Mouse (Mus musculus) neutrophil, adult 5-6 weeks (primary cell): ENCODE measurements around the gene Ifitm10. TPM values are rescaled to one million over a fixed set of nuclear protein-coding genes. Genes with fewer than 3 reads are reported as not detected.
"Not testable (repeated sequence)": the region's sequence is repeated elsewhere in the genome, so short reads cannot be mapped to it uniquely, and the experiment has no call there.

ENCODE experiments used
- ATAC-seq: fragments of 151-379, 151-347 bp; 2 replicates; pipeline ENCODE4 v1.8.0; 2017; ENCODE audit warnings: mild to moderate bottlenecking, moderate TSS enrichment; ENCODE audit not compliant: insufficient number of reproducible peaks, poor library complexity, low FRiP score, severe bottlenecking; ENCODE audit errors: extremely low read depth
- total RNA-seq: library from RNA; stranded (forward); fragments of 200-1000 nt; gene quantifications from 2 replicates; pipeline ENCODE4 v1.2.3, GENCODE M21; 2017

Gene Ifitm10
- total RNA-seq, 1 experiment from 2014 or later, result 0.81 TPM

- ATAC-seq, result not testable (repeated sequence)
Measured at GRCm38 (mm10) chr7:142332741-142333140, 40.8 kb downstream of the Ifitm10 start.

GRCm38 (mm10) chr7:142331281-142331680 lies 42.3 kb downstream of the Ifitm10 start:
- ATAC-seq, result no peak

- no peak for ATAC-seq
Measured at GRCm38 (mm10) chr7:142330271-142330724, 43.3 kb downstream of the Ifitm10 start.

GRCm38 (mm10) chr7:142328507-142328906 lies 45.0 kb downstream of the Ifitm10 start:
- no peak for ATAC-seq

- no peak for ATAC-seq
Measured at GRCm38 (mm10) chr7:142326714-142327445, 46.7 kb downstream of the Ifitm10 start.

- no peak for ATAC-seq
Measured at GRCm38 (mm10) chr7:142323396-142324117, 50.0 kb downstream of the Ifitm10 start.

- no peak for ATAC-seq
Measured at GRCm38 (mm10) chr7:142322641-142323040, 50.9 kb downstream of the Ifitm10 start.

GRCm38 (mm10) chr7:142321637-142322306 lies 51.8 kb downstream of the Ifitm10 start:
- ATAC-seq, result not testable (repeated sequence)

- no peak for ATAC-seq
Measured at GRCm38 (mm10) chr7:142320906-142321305, 52.6 kb downstream of the Ifitm10 start.

- ATAC-seq, result no peak
Measured at GRCm38 (mm10) chr7:142319124-142319523, 54.4 kb downstream of the Ifitm10 start.

- ATAC-seq, result no peak
Measured at GRCm38 (mm10) chr7:142317216-142317615, 56.3 kb downstream of the Ifitm10 start.

GRCm38 (mm10) chr7:142316558-142316957 lies 57.0 kb downstream of the Ifitm10 start:
- peak; percentile 37; the same call in 1 of the 2 replicates for ATAC-seq

- ATAC-seq, result no peak
Measured at GRCm38 (mm10) chr7:142314600-142315285, 58.8 kb downstream of the Ifitm10 start.

GRCm38 (mm10) chr7:142303929-142304328 lies 69.6 kb downstream of the Ifitm10 start:
- not testable (repeated sequence) for ATAC-seq

GRCm38 (mm10) chr7:142303249-142303648 lies 70.3 kb downstream of the Ifitm10 start, which contains the start of gene Krtap5-4:
Krtap5-4 (plus strand) TSS chr7:142303549.
- ATAC-seq, result no peak

- not testable (repeated sequence) for ATAC-seq
Measured at GRCm38 (mm10) chr7:142297018-142297417, 76.5 kb downstream of the Ifitm10 start, which contains the start of gene Krtap5-1. Krtap5-1 (minus strand) TSS chr7:142297118.

- not testable (repeated sequence) for ATAC-seq
Measured at GRCm38 (mm10) chr7:142296108-142296507, 77.4 kb downstream of the Ifitm10 start.

- ATAC-seq, result no peak
Measured at GRCm38 (mm10) chr7:142295418-142295817, 78.1 kb downstream of the Ifitm10 start.

- ATAC-seq, result peak; percentile 67; the same call in 1 of the 2 replicates
Measured at GRCm38 (mm10) chr7:142293851-142294250, 79.7 kb downstream of the Ifitm10 start.
